Mouse (Mus musculus): ENCODE data around the gene Tmem59l. TPM values are rescaled to one million over a fixed set of nuclear protein-coding genes. Genes with fewer than 3 reads are reported as not detected.

Tmem59l gene
- polyA plus RNA-seq, 1 experiment, result 64.8 TPM

DNA sequence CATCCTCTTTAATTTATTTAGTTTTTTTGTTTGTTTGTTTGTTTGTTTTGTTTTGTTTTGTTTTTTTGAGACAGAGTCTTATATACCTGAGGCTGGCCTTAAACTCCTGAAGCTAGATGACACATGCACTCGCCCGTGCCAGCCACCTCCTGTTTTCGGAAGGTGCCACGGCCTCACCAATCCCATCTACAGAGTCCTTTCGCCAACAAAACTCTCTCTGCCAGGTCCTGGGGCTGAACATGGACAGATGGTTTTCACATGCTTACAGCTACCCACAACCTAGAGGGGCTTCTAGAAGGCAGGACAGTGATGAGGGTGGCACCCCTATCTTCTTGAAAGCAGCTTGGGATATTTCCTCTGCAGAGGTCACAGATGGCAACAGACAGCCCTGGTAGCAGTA lies 52.0 kb downstream of the Tmem59l start:
- TF ChIP-seq CTCF (IDR thresholded peaks at IDR 0.05; ENCODE audit: borderline replicate concordance, extremely low read depth, insufficient read depth, insufficient read length), result no peak
- no peak for TF ChIP-seq POLR2A (IDR thresholded peaks at IDR 0.05; ENCODE audit: borderline replicate concordance, extremely low read depth, insufficient read depth, insufficient read length, poor library complexity, severe bottlenecking)
- DNase-seq (ENCODE audit: low read depth), result no peak

Other genes with a start within 250 kb of the Tmem59l start
- gene Homer3, start 204.5 kb downstream of the Tmem59l start, polyA plus RNA-seq (2012; rRNA removed), result 68.5 and 80.2 TPM in 2 replicates
- gene Ddx49, start 184.9 kb downstream of the Tmem59l start, polyA plus RNA-seq (2012; rRNA removed), result 61.3 and 66.2 TPM in 2 replicates
- gene Cope, start 184.8 kb downstream of the Tmem59l start, polyA plus RNA-seq (2012; rRNA removed), result 263 and 350 TPM in 2 replicates
- gene Cers1, start 171.6 kb downstream of the Tmem59l start, polyA plus RNA-seq (2012; rRNA removed), result 34.1 and 45.1 TPM in 2 replicates
- 10.2 and 12.5 TPM in 2 replicates for gene Gdf1, start 157.5 kb downstream of the Tmem59l start, polyA plus RNA-seq (2012; rRNA removed)
- gene Upf1, start 134.1 kb downstream of the Tmem59l start, polyA plus RNA-seq (2012; rRNA removed), result 20.5 and 40.3 TPM in 2 replicates
- gene Comp, start 113.8 kb downstream of the Tmem59l start, polyA plus RNA-seq (2012; rRNA removed), result 0.12 and 0.64 TPM in 2 replicates
- gene Crtc1, start 47.8 kb downstream of the Tmem59l start, polyA plus RNA-seq (2012; rRNA removed), result 49.7 and 77.0 TPM in 2 replicates
- gene Klhl26, start 10.4 kb downstream of the Tmem59l start, polyA plus RNA-seq (2012; rRNA removed), result 46.7 and 50.6 TPM in 2 replicates
- 1.4 and 2.5 TPM in 2 replicates for gene Crlf1, start 5.8 kb upstream of the Tmem59l start, polyA plus RNA-seq (2012; rRNA removed)
- gene Rex1bd, start 19.4 kb upstream of the Tmem59l start, polyA plus RNA-seq (2012; rRNA removed), result 175 and 234 TPM in 2 replicates
- 1,073 and 1,241 TPM in 2 replicates for gene Uba52, start 23.4 kb upstream of the Tmem59l start, polyA plus RNA-seq (2012; rRNA removed)
- 485 and 597 TPM in 2 replicates for gene Fkbp8, start 40.4 kb upstream of the Tmem59l start, polyA plus RNA-seq (2012; rRNA removed)
- 44.5 and 52.0 TPM in 2 replicates for gene Kxd1, start 40.6 kb upstream of the Tmem59l start, polyA plus RNA-seq (2012; rRNA removed)
- 26.6 and 27.0 TPM in 2 replicates for gene Ell, start 52.1 kb upstream of the Tmem59l start, polyA plus RNA-seq (2012; rRNA removed)
- 165 and 231 TPM in 2 replicates for gene Isyna1, start 107.0 kb upstream of the Tmem59l start, polyA plus RNA-seq (2012; rRNA removed)
- 202 and 236 TPM in 2 replicates for gene Ssbp4, start 121.5 kb upstream of the Tmem59l start, polyA plus RNA-seq (2012; rRNA removed)
- 1.4 TPM in 2 replicates for gene Lrrc25, start 128.8 kb upstream of the Tmem59l start, polyA plus RNA-seq (2012; rRNA removed)
- 0.23 and 0.26 TPM in 2 replicates for gene Gdf15, start 145.1 kb upstream of the Tmem59l start, polyA plus RNA-seq (2012; rRNA removed)
- 80.8 and 83.7 TPM in 2 replicates for gene Pgpep1, start 173.0 kb upstream of the Tmem59l start, polyA plus RNA-seq (2012; rRNA removed)
- 159 and 208 TPM in 2 replicates for gene Lsm4, start 185.9 kb upstream of the Tmem59l start, polyA plus RNA-seq (2012; rRNA removed)
- gene Jund, start 211.6 kb upstream of the Tmem59l start, polyA plus RNA-seq (2012; rRNA removed), result 281 and 291 TPM in 2 replicates
- 0.10 and 0.23 TPM in 2 replicates for gene Iqcn, start 216.1 kb upstream of the Tmem59l start, polyA plus RNA-seq (2012; rRNA removed)
- not detected in 2 replicates for gene Gm3336, start 231.2 kb upstream of the Tmem59l start, polyA plus RNA-seq (2012; rRNA removed)
- gene Pde4c, start 236.4 kb upstream of the Tmem59l start, polyA plus RNA-seq (2012; rRNA removed), result 0.40 and 0.58 TPM in 2 replicates